Mouse (Mus musculus): ENCODE data around the gene Tox3. TPM values are rescaled to one million over a fixed set of nuclear protein-coding genes. Genes with fewer than 3 reads are reported as not detected.

The Tox3 gene
- total RNA-seq, 2 experiments from 2014 or later: 9.0 to 10.1 TPM

DNA sequence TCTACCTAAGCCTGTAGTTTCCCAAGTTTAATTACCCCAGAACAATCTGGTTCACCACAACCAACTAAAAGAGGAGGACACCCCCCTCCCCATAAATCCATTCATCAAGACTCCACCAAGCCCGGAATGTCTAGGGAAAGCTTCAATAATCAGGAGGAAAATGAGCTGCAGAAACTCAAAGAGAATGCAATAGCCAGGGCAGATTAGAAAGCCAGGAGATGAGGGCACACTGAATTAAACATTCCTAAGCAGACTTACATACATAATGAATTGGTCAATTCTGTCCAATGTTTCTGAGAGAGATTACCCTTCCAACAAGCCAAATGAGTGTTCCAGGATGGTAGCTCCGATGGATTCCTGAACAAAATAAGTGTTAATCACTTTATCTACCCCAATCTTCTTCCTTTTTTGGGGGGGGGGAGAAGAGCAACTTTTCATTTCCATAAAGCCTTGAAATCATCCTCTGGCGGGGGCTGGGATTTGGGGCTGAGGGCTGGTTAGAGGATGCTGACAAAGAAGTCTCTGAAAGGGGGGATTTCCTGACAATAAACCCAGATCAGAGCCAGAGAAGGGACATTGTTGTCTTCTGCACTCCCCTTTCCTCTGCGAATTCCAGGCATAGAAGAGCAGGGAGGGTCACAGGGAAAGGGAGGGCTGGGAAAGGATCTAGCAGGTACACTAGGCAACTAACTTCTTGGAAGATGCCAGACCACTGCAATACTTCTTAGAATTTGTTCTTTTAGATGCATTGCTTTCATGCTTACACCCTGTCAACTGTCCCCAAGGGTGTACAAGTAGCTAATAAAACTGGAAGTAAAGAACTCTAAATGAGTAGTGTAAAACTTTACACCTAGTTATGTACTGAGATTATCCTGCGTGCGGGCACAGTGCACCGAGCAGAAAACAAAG lies 17.5 kb downstream of the Tox3 start:
- DNase-seq (ENCODE audit: low spot score in 2 of 2): no peak

GRCm38 (mm10) chr8:90323824-90324223 lies 24.3 kb downstream of the Tox3 start:
- no peak for DNase-seq (ENCODE audit: low spot score in 2 of 2)

- DNase-seq (ENCODE audit: low spot score in 2 of 2): no peak
Observed at GRCm38 (mm10) chr8:90322701-90323439, 25.3 kb downstream of the Tox3 start.

GRCm38 (mm10) chr8:90321255-90321654 lies 26.9 kb downstream of the Tox3 start:
- no peak for DNase-seq (ENCODE audit: low spot score in 2 of 2)

GRCm38 (mm10) chr8:90314312-90314711 lies 33.8 kb downstream of the Tox3 start:
- DNase-seq (ENCODE audit: low spot score in 2 of 2): no peak

DNA sequence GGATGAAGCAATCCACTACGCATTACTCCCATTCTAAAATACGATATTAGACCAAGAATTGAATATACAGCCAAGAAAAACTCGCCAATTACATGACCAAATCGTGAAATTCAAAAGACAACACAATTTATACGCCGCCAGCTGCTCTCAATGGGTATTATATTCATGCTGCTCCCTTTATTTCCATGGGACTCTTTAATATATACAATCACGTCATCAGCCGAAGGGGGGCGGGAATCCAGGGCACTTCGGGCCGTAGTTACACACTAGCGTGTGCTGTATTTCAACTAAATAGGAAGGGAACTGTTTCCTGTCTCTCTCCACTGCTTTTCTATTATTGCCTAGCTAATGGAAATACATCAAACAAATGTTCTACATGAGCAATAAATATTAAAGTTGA lies 45.2 kb downstream of the Tox3 start:
- no peak for DNase-seq (ENCODE audit: low spot score in 2 of 2)

DNA sequence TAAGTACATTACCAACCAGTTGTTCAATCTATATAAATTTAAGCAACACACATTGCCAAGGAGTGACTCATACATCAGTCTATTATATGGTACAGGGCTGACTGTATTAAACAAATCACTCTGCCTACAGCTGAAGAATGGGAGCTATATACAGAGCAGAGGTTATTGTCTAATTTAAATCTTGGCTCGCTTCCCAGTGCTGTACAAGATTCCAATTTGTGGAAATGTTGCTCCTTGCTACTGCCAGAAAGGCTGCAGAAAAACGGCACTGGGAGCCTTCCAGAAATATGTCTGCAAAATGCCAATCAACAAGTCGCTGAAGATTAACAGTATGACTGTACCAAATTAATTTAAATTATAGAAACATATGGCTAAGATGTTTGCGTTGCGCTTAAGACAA lies 45.9 kb downstream of the Tox3 start:
- peak in 1 of 2 experiments; percentile 33 for DNase-seq (ENCODE audit: low spot score in 2 of 2)

- no peak for DNase-seq (ENCODE audit: low spot score in 2 of 2)
Observed at GRCm38 (mm10) chr8:90301543-90301942, 46.6 kb downstream of the Tox3 start.

- no peak for DNase-seq (ENCODE audit: low spot score in 2 of 2)
Observed at GRCm38 (mm10) chr8:90300973-90301372, 47.2 kb downstream of the Tox3 start.

DNA sequence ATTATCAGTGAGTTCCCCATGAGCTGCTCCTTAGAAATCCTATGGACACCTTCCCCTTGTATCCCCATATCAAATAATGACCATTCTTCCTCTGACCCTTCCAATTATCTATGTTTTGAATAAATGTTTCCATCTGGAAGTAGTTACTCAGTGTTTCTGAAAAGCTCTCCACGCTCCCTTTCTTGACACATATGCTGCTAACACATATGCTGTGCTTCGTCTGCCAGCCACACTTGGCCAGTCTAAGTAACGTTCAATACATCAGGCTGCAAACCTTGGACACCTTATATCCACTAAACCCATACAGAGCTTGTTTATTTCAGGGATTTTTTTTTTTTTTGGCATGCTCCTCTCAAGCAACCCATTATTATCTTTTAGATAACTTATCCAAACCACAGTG lies 54.1 kb downstream of the Tox3 start:
- no peak for DNase-seq (ENCODE audit: low spot score in 2 of 2)

- DNase-seq (ENCODE audit: low spot score in 2 of 2): no peak
Observed at GRCm38 (mm10) chr8:90290811-90291210, 57.3 kb downstream of the Tox3 start.

DNA sequence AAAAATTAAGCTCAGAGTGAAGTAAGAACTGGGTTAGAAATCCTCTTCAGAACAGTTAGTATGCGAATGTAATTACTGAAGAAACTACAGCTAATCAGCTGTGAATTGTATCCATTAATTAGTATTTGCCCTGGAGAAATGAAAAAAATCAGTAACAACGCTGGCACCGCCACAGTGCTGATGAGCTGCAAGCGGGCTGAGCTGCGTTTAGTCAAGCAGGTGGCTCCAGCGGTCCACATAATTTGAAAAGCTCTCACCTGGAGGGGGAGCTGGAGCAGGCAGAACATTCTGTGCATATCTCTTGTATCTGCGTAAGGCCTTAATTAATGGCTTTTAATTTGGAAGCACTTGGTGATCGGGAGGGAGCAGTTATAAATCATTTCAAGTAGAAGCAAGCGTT lies 71.4 kb downstream of the Tox3 start:
- no peak for DNase-seq (ENCODE audit: low spot score in 2 of 2)

- peak in 1 of 2 experiments; percentile 19 for DNase-seq (ENCODE audit: low spot score in 2 of 2)
Observed at GRCm38 (mm10) chr8:90273182-90273581, 75.0 kb downstream of the Tox3 start.

DNA sequence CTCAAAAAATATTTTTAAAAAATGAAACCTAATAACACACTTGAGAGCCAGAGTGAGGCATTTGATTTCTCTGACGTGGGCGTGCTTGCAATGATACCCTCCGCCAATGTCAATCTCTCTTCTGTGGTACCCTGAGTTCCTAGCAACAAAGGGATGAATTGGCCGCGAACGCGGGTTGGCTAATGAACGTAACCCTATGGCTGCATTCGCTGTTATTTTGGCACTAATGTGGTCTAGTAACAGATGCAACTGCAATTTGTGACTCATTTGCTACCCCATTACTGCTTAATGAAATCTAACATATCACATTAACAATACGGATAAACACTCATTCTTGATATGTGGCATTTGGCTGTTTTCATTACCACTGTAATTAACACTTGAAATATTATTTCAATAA lies 76.2 kb downstream of the Tox3 start:
- DNase-seq (ENCODE audit: low spot score in 2 of 2): peak; percentile 22 to 73

GRCm38 (mm10) chr8:90267698-90268256 lies 80.4 kb downstream of the Tox3 start:
- DNase-seq (ENCODE audit: low spot score in 2 of 2): no peak

GRCm38 (mm10) chr8:90266986-90267385 lies 81.2 kb downstream of the Tox3 start:
- DNase-seq (ENCODE audit: low spot score in 2 of 2): no peak

DNA sequence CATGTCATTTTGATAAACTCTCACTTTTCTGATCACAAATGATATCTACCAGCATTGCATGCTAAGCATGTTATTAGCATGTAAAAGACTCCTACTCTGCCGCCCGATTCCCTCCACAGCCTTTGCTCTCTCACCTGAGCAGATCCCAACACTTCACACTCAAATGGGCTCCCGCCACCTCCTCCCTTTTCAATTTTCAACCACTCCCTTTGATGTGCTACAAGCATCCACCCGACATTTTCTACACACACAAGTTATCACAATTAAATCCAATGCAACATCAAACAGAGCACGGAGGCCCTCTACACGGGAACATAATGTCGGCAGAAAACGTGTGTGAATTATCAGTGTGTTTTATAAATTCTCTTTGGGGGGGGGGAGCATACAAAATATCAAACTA lies 81.9 kb downstream of the Tox3 start:
- no peak for DNase-seq (ENCODE audit: low spot score in 2 of 2)

DNA sequence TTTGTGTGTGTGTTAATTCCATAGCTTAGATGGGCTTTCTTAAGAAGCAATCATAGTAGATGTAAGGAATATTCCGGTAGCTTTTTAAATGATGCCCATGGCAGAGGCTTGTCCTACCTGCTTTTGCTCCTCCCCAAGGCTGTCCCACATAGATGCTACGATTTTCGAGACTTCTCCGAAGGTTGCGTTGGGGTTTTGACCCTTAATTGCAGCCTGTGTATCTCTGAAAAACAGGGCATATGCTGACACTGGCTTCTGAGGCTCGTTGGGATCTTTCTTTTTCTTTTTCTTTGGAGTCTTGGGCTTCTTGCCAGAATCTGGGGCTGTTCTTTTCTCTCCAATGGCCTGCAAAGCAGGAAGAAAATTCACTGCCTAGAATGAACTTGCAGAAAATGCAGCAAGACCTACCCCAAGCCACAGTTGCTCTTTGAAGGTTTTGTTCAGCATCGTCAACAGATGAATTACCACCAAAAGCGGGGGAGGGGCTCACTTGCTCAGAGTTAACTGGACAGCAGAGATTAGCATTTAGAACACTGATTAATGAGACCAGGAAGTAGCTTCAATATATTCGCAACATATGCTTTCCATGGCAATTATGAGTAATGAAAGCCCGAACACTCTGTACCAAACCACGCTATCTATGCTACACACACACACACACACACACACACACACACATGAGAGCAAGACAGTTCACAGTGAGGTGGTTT lies 93.8 kb downstream of the Tox3 start:
- DNase-seq (ENCODE audit: low spot score in 2 of 2): peak in 1 of 2 experiments; percentile 37

DNA sequence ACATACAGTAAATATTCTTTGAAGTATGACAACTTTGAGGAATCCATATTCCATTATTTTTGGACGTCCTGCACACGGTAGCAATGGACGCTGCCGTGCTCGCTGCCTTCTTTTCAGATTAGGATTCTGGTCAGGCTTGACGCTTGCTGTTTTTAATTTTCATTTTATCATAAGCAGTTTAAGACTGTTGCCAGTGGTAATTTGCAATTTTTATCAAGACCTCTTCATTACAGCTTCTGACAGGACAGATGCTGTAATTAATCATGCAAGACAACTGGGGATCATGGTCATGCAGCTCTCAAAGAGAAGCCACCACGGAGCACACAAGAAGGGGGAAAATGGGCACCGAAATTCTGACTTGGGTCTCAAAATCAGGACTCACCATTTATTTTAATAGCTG lies 101.8 kb downstream of the Tox3 start:
- DNase-seq (ENCODE audit: low spot score in 2 of 2): no peak

GRCm38 (mm10) chr8:90245828-90246227 lies 102.3 kb downstream of the Tox3 start:
- no peak for DNase-seq (ENCODE audit: low spot score in 2 of 2)

GRCm38 (mm10) chr8:90245187-90245586 lies 103.0 kb downstream of the Tox3 start:
- no peak for DNase-seq (ENCODE audit: low spot score in 2 of 2)

Measured in layer of hippocampus, postnatal 14 days (tissue).